Mouse (Mus musculus) heart, embryonic 12.5 days (tissue): ENCODE data around the gene Zfp874b. TPM values are rescaled to one million over a fixed set of nuclear protein-coding genes. Genes with fewer than 3 reads are reported as not detected.
"Not testable (repeated sequence)": the region's sequence is repeated elsewhere in the genome, so short reads cannot be mapped to it uniquely, and the experiment has no call there.

Experiments
- ATAC-seq: fragments of 200-750 bp; cut with Nextera tagmentation; 2 replicates; pipeline ENCODE4 v1.8.0; 2017; ENCODE audit warnings: moderate TSS enrichment, moderate library complexity; ENCODE audit not compliant: insufficient number of reproducible peaks, low FRiP score
- H3K27ac ChIP-seq: fragments of 300-500 bp; sonication (generic); 2 replicates; pipeline ENCODE4 v1.5.1; 2016; ENCODE audit warnings: mild to moderate bottlenecking, moderate library complexity; ENCODE audit not compliant: poor library complexity, severe bottlenecking
- H3K27me3 ChIP-seq: fragments of 300-500 bp; sonication (generic); replicated peaks from 2 replicates; pipeline ENCODE4 v1.6.1; 2016; ENCODE audit warnings: mild to moderate bottlenecking, moderate library complexity
- H3K36me3 ChIP-seq: fragments of 300-500 bp; sonication (generic); 2 replicates; pipeline ENCODE4 v1.6.1; 2016; ENCODE audit warnings: mild to moderate bottlenecking, moderate library complexity
- H3K4me1 ChIP-seq: fragments of 300-500 bp; sonication (generic); replicated peaks from 2 replicates; pipeline ENCODE4 v1.6.1; 2016; ENCODE audit warnings: mild to moderate bottlenecking
- H3K4me2 ChIP-seq: fragments of 300-500 bp; sonication (generic); 2 replicates; pipeline ENCODE4 v1.6.1; 2016; ENCODE audit warnings: mild to moderate bottlenecking, moderate library complexity
- H3K4me3 ChIP-seq: fragments of 300-500 bp; sonication (generic); 2 replicates; pipeline ENCODE4 v1.5.1; 2016; ENCODE audit warnings: mild to moderate bottlenecking
- H3K9ac ChIP-seq: fragments of 300-500 bp; sonication (generic); 2 replicates; pipeline ENCODE4 v1.6.1; 2016; ENCODE audit warnings: mild to moderate bottlenecking, moderate library complexity
- H3K9me3 ChIP-seq: fragments of 300-500 bp; sonication (generic); replicated peaks from 2 replicates; pipeline ENCODE4 v1.6.1; 2016; ENCODE audit warnings: mild to moderate bottlenecking, moderate library complexity
- WGBS: fragments of 180-500 bp; shearing (Covaris S2); methylation state at CpG from one replicate; pipeline ENCODE4 v1.1.7; 2016; 5-methylcytosine and 5-hydroxymethylcytosine counted together
- polyA plus RNA-seq: library from polyadenylated mRNA; unstranded; fragments of >200 nt; fragmentation: Nextera tagmentation; extraction: Ambion mirVana; gene quantifications from 2 replicates; pipeline ENCODE4 v1.2.1, GENCODE M21; 2016

Gene Zfp874b
- 1.3 and 2.0 TPM in 2 replicates for polyA plus RNA-seq

- WGBS: 3% methylated on average over 20 of the region's 20 CpGs
- ATAC-seq: peak; percentile 95
- Histone ChIP-seq H3K9me3 (no peaks in the 10 kb centered on the region), H3K4me1 (peaks cover 4% of the 10 kb centered on the region; the same call in 1 of the 2 replicates), H3K27me3 (no peaks in the 10 kb centered on the region), H3K36me3 (peaks cover 15% of the 10 kb centered on the region; the same call in 1 of the 2 replicates), H3K4me2 (peak within 1 kb of the TSS; percentile 70), H3K27ac (peak within 1 kb of the TSS; percentile 58), H3K4me3 (peak within 1 kb of the TSS; percentile 70), H3K9ac (peak within 1 kb of the TSS; percentile 69)
Measured at GRCm38 (mm10) chr13:67483625-67484423, at the start of gene Zfp874b. Gene Zfp874b (minus strand): TSS chr13:67484258.

GRCm38 (mm10) chr13:67527049-67527730 lies 43.1 kb upstream of the Zfp874b start:
- Histone ChIP-seq H3K4me1 (peaks cover 12% of the 10 kb centered on the region), H3K4me3 (no peak overlapping the region), H3K36me3 (no peaks in the 10 kb centered on the region), H3K9ac (no peak overlapping the region), H3K27ac (no peak overlapping the region), H3K27me3 (no peaks in the 10 kb centered on the region), H3K4me2 (no peak overlapping the region), H3K9me3 (no peaks in the 10 kb centered on the region)
- 73% methylated on average over 3 of the region's 3 CpGs for WGBS
- no peak for ATAC-seq

- WGBS: under 1% methylated on average over 27 of the region's 27 CpGs
- ATAC-seq: peak; percentile 98
- peak within 1 kb of the TSS; percentile 59 for H3K27ac ChIP-seq
- H3K4me1 ChIP-seq: peaks cover 12% of the 10 kb centered on the region
- H3K9me3 ChIP-seq: no peaks in the 10 kb centered on the region
- H3K36me3 ChIP-seq: peaks cover 2% of the 10 kb centered on the region
- peak within 1 kb of the TSS; percentile 80 for H3K4me3 ChIP-seq
- peak within 1 kb of the TSS; percentile 90 for H3K9ac ChIP-seq
- peak within 1 kb of the TSS; percentile 88 for H3K4me2 ChIP-seq
- H3K27me3 ChIP-seq: no peaks in the 10 kb centered on the region
Measured at GRCm38 (mm10) chr13:67525753-67526410, 41.8 kb upstream of the Zfp874b start, which contains the start of the genes Gm26965 and Zfp87. Gene Gm26965 (minus strand): TSS chr13:67526151. Gene Zfp87 (minus strand): TSS chr13:67526177.

DNA sequence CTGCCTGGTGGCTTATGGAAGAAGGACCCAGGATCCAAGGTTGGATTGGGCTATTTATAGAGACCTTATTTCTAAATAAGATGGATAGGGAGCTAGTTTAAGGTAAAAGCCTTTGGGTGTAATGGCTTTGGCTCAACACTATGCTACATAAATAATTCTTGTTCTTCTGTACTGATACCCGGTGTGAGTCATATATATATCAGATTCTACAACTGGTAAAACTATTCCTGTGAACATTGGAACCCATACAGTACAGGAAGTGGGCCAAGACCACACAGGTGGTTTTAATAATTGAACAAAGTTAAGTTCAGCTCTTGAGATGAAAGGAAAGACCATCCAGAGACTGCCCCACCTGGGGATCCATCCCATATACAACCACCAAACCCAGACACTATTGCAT lies 16.9 kb upstream of the Zfp874b start:
- no peak for ATAC-seq
- no peak overlapping the region for H3K27ac ChIP-seq
- no peaks in the 10 kb centered on the region for H3K27me3 ChIP-seq
- no peak overlapping the region for H3K9ac ChIP-seq
- no peak overlapping the region for H3K4me3 ChIP-seq
- no peak overlapping the region for H3K4me2 ChIP-seq
- peaks cover 7% of the 10 kb centered on the region; the same call in 1 of the 2 replicates for H3K4me1 ChIP-seq
- H3K36me3 ChIP-seq: peaks cover 3% of the 10 kb centered on the region; the same call in 1 of the 2 replicates
- H3K9me3 ChIP-seq: peaks cover 2% of the 10 kb centered on the region; the same call in 1 of the 2 replicates
- 83% methylated on average over 1 of the region's 1 CpGs for WGBS

DNA sequence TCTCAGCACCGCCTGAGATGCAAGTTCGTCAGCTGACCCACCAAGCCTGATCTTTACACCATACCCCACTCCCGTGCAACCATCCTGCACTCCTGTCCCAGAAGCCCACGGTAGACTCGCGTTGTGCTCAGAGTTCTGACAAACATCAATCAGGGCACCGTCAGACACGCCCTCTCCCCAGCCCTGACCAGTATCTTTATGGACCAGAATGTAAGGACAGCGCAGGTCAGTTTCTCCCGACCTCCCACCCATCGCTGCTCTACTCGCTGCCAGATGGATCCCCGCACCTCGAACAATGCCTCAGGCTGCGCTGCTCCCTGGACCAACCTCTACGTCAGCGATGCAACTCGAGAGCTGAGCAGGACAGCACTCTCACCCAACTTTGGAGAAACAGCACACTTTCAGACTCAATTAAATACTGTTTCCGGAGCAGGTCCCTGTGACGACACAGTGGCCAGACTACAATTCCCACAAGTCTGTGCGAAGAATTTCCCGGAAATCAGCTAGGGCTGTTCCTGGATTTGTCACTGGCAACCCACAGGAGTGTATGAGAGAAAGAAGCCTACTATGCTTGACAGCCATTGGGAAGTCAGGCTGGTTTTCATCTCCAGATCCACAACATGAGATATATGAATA lies 16.1 kb upstream of the Zfp874b start, which contains the start of gene Zfp58:
Zfp58 (minus strand) TSS at position 472 of the 636 bp plus-strand sequence.
- Histone ChIP-seq H3K36me3 (peaks cover 7% of the 10 kb centered on the region), H3K4me1 (peaks cover 7% of the 10 kb centered on the region; the same call in 1 of the 2 replicates), H3K27me3 (no peaks in the 10 kb centered on the region), H3K4me3 (peak within 1 kb of the TSS; percentile 77), H3K27ac (no peak within 1 kb of the TSS; the same call in 1 of the 2 replicates), H3K9me3 (peaks cover 4% of the 10 kb centered on the region; the same call in 1 of the 2 replicates), H3K4me2 (peak within 1 kb of the TSS; percentile 65), H3K9ac (peak within 1 kb of the TSS; percentile 72)
- 1% methylated on average over 22 of the region's 22 CpGs for WGBS
- peak; percentile 95 for ATAC-seq

DNA sequence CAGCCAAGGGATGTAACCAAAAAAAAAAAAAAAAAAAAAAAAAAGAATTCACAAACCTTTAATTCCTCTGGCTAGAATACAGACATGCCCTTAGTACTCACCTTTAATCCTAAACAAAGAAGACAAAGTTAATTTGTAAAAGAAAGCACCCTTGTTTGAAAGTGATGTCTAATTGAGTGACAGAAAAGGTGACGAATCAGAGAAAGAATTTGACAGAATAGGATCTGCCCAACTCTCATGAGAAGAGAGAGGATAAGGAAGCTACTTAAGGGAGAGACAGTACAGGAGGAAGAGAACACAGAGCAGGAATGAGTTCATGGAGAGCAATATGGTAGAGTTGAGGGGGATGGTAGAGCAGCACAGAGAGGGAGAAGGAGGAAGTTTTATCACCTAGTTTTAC lies 11.6 kb upstream of the Zfp874b start:
- peaks cover 7% of the 10 kb centered on the region; the same call in 1 of the 2 replicates for H3K4me1 ChIP-seq
- H3K9me3 ChIP-seq: peaks cover 6% of the 10 kb centered on the region; the same call in 1 of the 2 replicates
- H3K4me2 ChIP-seq: no peak overlapping the region
- 84% methylated on average over 1 of the region's 1 CpGs for WGBS
- peaks cover 46% of the 10 kb centered on the region for H3K36me3 ChIP-seq
- H3K9ac ChIP-seq: no peak overlapping the region
- H3K4me3 ChIP-seq: no peak overlapping the region
- H3K27me3 ChIP-seq: no peaks in the 10 kb centered on the region
- ATAC-seq: no peak
- H3K27ac ChIP-seq: no peak overlapping the region

- no peaks in the 10 kb centered on the region for H3K27me3 ChIP-seq
- peaks cover 4% of the 10 kb centered on the region; the same call in 1 of the 2 replicates for H3K4me1 ChIP-seq
- WGBS: 22% methylated on average over 8 of the region's 8 CpGs
- H3K4me3 ChIP-seq: peak overlapping the region; percentile 70
- H3K27ac ChIP-seq: no peak overlapping the region
- peaks cover 19% of the 10 kb centered on the region; the same call in 1 of the 2 replicates for H3K36me3 ChIP-seq
- H3K9ac ChIP-seq: peak overlapping the region; percentile 42; the same call in 1 of the 2 replicates
- 0 out of 2 replicates have a peak, but pooled peaks have one; percentile 46 for ATAC-seq
- H3K4me2 ChIP-seq: peak overlapping the region; percentile 70
- H3K9me3 ChIP-seq: no peaks in the 10 kb centered on the region
Measured at GRCm38 (mm10) chr13:67484424-67484811, 360 bp upstream of the Zfp874b start.

DNA sequence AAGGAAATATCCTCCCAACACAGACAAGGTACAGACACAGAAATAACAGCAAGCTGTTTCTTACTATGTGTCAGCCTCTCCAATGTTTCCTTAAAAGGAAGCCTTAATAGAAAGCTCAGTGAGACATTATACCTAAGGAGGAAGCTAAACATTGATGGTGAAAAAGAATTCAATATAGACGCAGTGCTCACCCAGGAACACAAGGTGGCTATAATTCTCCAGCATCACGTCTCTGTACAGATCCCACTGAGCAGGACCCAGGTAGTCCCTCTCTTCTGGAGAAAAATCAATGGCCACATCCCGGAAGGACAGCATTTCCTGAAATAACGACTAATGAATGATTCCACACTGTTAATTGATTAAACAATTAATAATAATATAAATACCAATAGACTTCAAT lies 2.5 kb downstream of the Zfp874b start:
- peaks cover 3% of the 10 kb centered on the region; the same call in 1 of the 2 replicates for H3K36me3 ChIP-seq
- H3K4me1 ChIP-seq: peaks cover 4% of the 10 kb centered on the region; the same call in 1 of the 2 replicates
- H3K27ac ChIP-seq: no peak overlapping the region
- 66% methylated on average over 4 of the region's 4 CpGs for WGBS
- H3K4me3 ChIP-seq: no peak overlapping the region
- no peaks in the 10 kb centered on the region for H3K27me3 ChIP-seq
- H3K9me3 ChIP-seq: no peaks in the 10 kb centered on the region
- no peak overlapping the region for H3K9ac ChIP-seq
- no peak overlapping the region for H3K4me2 ChIP-seq
- ATAC-seq: no peak

- Histone ChIP-seq H3K36me3 (peaks cover 33% of the 10 kb centered on the region), H3K9me3 (no peaks in the 10 kb centered on the region), H3K27me3 (no peaks in the 10 kb centered on the region), H3K9ac (no peak overlapping the region), H3K4me2 (no peak overlapping the region), H3K4me1 (no peaks in the 10 kb centered on the region), H3K27ac (no peak overlapping the region), H3K4me3 (no peak overlapping the region)
- 80% methylated on average over 3 of the region's 3 CpGs for WGBS
- no peak for ATAC-seq
Measured at GRCm38 (mm10) chr13:67469274-67469673, 14.8 kb downstream of the Zfp874b start.

DNA sequence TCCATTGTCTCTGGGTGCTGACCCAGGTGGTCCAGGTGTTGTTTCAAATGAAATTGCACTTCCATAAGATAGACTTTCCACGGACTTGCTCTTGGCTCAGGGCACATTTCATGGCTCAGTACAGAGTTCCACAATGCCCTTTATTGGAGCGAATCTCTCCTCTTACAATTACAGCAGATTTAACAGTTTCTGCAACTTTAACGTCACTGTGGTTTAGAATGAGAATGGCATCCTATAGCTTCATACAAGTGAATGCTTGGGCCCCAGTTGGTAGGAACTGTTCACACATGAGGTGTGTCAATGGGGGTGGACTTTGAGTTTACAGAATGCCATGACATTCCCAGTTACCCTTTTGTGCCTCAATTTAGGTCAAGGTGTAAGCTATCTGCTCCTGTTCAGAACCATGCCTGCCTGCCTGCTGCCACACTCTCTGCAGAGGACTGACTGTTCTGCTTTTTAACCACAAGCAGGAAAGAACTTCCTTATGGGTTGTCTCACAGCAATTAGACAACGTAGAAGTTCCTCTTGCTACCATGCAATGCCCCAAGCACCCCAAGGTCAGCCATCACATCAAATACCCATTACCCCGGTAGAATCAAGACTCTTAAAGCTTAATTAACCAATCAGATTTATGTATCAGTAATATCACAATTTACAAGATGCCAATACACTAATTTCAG lies 20.4 kb downstream of the Zfp874b start:
- H3K4me3 ChIP-seq, ATAC-seq, H3K9ac ChIP-seq, H3K4me2 ChIP-seq, H3K4me1 ChIP-seq, H3K36me3 ChIP-seq, H3K9me3 ChIP-seq, H3K27me3 ChIP-seq, H3K27ac ChIP-seq: not testable (repeated sequence)
- WGBS: 76% methylated on average over 3 of the region's 5 CpGs
